Mouse (Mus musculus) G1E (cell line): ENCODE results near the gene Wfikkn1. TPM values are rescaled to one million over a fixed set of nuclear protein-coding genes. Genes with fewer than 3 reads are reported as not detected.

Source experiments
- ATAC-seq: 2 replicates; pipeline ENCODE4 v1.8.0; 2016; ENCODE audit warnings: mild to moderate bottlenecking; ENCODE audit not compliant: insufficient number of reproducible peaks, poor library complexity, low FRiP score, severe bottlenecking; ENCODE audit errors: extremely low read depth
- DNase-seq: peaks from one replicate; pipeline ENCODE4 v3.0.0; 2012; ENCODE audit warnings: low spot score
- H3K27me3 ChIP-seq: 2 replicates; pipeline ENCODE4 v1.6.1; 2012; ENCODE audit warnings: mild to moderate bottlenecking, low read length, inconsistent platforms; ENCODE audit not compliant: insufficient read depth
- H3K36me3 ChIP-seq: replicated peaks from 2 replicates; pipeline ENCODE3; 2012; ENCODE audit warnings: mild to moderate bottlenecking, inconsistent platforms
- H3K4me1 ChIP-seq: 2 replicates; pipeline ENCODE4 v1.6.1; 2012; ENCODE audit warnings: low read depth, low read length, inconsistent platforms, mixed read lengths; ENCODE audit not compliant: insufficient read depth
- H3K4me3 ChIP-seq: 2 replicates; pipeline ENCODE4 v1.5.1; 2012; ENCODE audit warnings: low read depth, mild to moderate bottlenecking, inconsistent platforms, low read length, moderate library complexity, mixed read lengths
- H3K9me3 ChIP-seq: replicated peaks from 2 replicates; pipeline ENCODE4 v1.6.1; 2012; ENCODE audit warnings: inconsistent platforms
- CTCF ChIP-seq: IDR thresholded peaks from 2 replicates; pipeline ENCODE4 v1.5.1; 2012; ENCODE audit warnings: low read depth, low read length, inconsistent platforms, mixed read lengths
- GATA1 ChIP-seq: IDR thresholded peaks from 2 replicates; pipeline ENCODE4 v1.6.1; 2012; ENCODE audit warnings: borderline replicate concordance, low read length, inconsistent platforms, mixed read lengths
- GATA2 ChIP-seq: IDR thresholded peaks from 2 replicates; pipeline ENCODE4 v1.6.1; 2012; ENCODE audit warnings: low read depth, low read length, inconsistent platforms, borderline replicate concordance
- POLR2AphosphoS5 ChIP-seq: IDR thresholded peaks from 2 replicates; pipeline ENCODE4 v1.6.1; 2012; ENCODE audit warnings: low read depth, low read length, inconsistent platforms; ENCODE audit not compliant: insufficient replicate concordance
- TAL1 ChIP-seq: conservative IDR thresholded peaks from 2 replicates; pipeline ENCODE4 v1.6.1; 2012; ENCODE audit warnings: low read depth, low read length, inconsistent platforms, mixed read lengths
- polyA plus RNA-seq: library from polyadenylated mRNA; stranded (reverse); fragments of >175 nt; gene quantifications from 2 replicates; pipeline ENCODE4 v1.2.3, GENCODE M21; 2012
- total RNA-seq, 2 experiments: library from RNA; stranded (forward) in 1 of 2; stranded (reverse) in 1 of 2; fragments of 200-1000 nt in 1 of 2; fragments of >200 nt in 1 of 2; fragmentation: Nextera tagmentation in 1 of 2; gene quantifications; 2 replicates each; pipeline ENCODE4 v1.2.3; 2014 to 2017

Wfikkn1 gene
- 1.1 and 1.4 TPM in 2 replicates for total RNA-seq (2014; fragmentation: Nextera tagmentation)
- 0.55 and 0.58 TPM in 2 replicates for total RNA-seq (2017)
- polyA plus RNA-seq, result 0.51 and 0.57 TPM in 2 replicates

DNA sequence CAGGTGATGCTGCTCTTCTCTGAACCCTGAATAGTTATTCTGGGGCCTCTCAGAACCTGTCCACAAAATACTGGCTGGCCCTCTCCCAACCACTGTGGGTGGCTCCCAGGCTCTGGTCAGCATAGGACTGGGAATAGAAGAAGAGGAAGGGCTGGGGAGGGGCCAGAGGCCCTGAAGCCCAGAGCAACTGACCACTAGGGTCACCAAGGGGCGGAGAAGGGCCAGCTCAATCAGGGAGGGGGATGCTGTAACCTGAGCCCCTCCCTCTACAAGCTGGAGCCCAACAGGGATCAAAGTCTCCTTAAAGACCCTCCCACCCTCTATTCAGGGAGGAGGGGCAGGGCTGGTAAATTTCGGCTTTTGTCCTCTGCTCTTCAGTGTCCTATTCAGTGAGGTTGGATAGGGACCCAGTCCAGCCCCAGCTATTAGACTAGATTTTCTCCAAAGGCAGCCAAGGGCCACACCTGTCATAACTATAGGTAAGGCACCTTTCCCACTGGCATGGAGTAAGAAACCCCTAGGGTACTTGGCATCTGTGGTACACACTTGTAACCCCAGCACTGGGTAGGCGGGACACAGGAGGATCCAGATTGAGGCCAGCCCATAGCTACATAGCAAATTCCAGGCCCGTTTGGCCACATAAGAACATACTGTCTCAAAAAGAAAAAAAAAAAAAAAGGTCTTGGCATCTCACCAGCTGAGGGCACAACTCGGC lies at the start of gene Wfikkn1:
Gene Wfikkn1, minus strand, starts transcription at position 663 of the 715 bp plus-strand sequence.
- TF ChIP-seq GATA2 (no peak), TAL1 (no peak), CTCF (no peak), POLR2AphosphoS5 (no peak), GATA1 (no peak)
- peaks cover 19% of the 10 kb centered on the region for H3K4me1 ChIP-seq
- peaks cover 89% of the 10 kb centered on the region for H3K36me3 ChIP-seq
- no peaks in the 10 kb centered on the region for H3K27me3 ChIP-seq
- DNase-seq (no peak), ATAC-seq (no peak)
- H3K9me3 ChIP-seq, result no peaks in the 10 kb centered on the region
- no peak within 1 kb of the TSS for H3K4me3 ChIP-seq

DNA sequence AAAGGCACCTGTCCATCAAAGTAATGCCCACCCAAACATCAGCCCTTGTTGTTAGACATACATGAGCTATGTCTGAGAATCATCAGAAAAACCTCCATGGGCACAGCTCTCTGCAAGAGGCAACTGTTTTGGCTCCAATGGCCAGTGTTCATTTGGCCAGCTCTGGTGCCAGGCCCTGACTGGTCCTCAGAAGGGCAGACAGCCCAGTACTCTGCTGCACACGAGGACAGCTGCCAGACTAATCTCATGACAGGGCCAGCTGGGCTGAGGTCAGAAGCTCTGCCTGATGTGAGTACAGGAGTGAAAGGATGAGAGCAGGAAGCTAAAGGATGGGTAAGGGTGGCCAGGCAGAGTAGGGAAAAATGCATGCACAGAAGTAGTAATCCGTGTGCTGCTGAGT lies 44.7 kb upstream of the Wfikkn1 start:
- TF ChIP-seq TAL1, result no peak
- TF ChIP-seq POLR2AphosphoS5, result no peak
- no peak for TF ChIP-seq GATA2
- TF ChIP-seq GATA1, result no peak
- no peak for TF ChIP-seq CTCF
- Histone ChIP-seq H3K27me3 (no peaks in the 10 kb centered on the region), H3K36me3 (peaks cover 74% of the 10 kb centered on the region), H3K9me3 (no peaks in the 10 kb centered on the region), H3K4me1 (peaks cover 17% of the 10 kb centered on the region), H3K4me3 (no peak overlapping the region)
- ATAC-seq, result no peak
- no peak for DNase-seq

GRCm38 (mm10) chr17:25922120-25922519 lies 41.5 kb upstream of the Wfikkn1 start:
- Histone ChIP-seq H3K36me3 (peaks cover 57% of the 10 kb centered on the region), H3K4me1 (peaks cover 36% of the 10 kb centered on the region), H3K4me3 (no peak overlapping the region), H3K9me3 (no peaks in the 10 kb centered on the region), H3K27me3 (no peaks in the 10 kb centered on the region)
- no peak for DNase-seq
- ATAC-seq, result no peak
- TF ChIP-seq GATA1, result no peak
- TF ChIP-seq GATA2, result no peak
- no peak for TF ChIP-seq TAL1
- TF ChIP-seq CTCF, result no peak
- TF ChIP-seq POLR2AphosphoS5, result no peak

DNA sequence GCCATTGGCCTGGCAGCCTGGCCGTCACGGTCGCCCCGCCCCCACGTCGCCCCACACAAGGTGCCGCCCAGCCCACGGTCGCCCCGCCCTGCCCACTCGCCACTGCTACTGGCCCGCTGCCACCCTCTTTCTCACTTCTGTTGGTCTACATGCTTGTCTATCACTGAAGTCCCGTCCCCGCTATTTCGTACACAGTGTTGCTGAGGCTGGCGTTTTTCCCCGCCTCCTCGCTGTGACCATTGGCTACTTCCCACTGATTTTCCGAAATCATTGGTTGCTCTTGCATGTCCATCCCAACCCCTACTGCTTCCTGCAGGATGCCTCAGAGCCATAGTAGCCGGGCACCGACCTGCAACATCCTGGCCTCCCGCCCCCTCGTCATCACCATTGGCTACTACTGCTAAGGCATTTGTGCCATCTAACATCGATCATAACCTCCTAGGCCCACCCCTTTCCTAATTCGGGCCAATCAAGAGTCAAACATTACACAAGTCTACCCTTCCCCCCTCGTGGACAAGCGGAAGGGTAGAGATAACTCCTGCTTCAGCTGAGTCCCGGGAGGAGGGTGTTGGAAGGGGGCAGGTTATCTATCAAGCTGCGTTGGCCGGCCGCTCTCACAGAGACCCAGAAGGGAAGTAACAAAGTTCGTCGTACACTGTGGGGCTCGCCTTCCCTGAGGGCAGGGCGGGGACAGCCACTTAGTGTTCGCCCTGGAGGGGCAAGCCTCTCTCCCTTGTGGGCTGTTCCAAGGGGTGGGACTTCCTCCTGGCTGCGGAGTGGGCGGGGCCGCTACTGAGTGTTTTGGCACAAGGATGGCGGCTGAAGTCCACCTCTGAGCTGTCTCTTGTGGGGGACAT lies 39.4 kb upstream of the Wfikkn1 start:
- peak; percentile 99 for DNase-seq
- TF ChIP-seq POLR2AphosphoS5 (no peak), GATA2 (no peak), TAL1 (no peak), CTCF (no peak), GATA1 (no peak)
- Histone ChIP-seq H3K36me3 (peaks cover 53% of the 10 kb centered on the region), H3K27me3 (no peaks in the 10 kb centered on the region), H3K9me3 (no peaks in the 10 kb centered on the region), H3K4me3 (peak overlapping the region; percentile 99), H3K4me1 (peaks cover 41% of the 10 kb centered on the region)
- ATAC-seq, result peak; percentile 90

DNA sequence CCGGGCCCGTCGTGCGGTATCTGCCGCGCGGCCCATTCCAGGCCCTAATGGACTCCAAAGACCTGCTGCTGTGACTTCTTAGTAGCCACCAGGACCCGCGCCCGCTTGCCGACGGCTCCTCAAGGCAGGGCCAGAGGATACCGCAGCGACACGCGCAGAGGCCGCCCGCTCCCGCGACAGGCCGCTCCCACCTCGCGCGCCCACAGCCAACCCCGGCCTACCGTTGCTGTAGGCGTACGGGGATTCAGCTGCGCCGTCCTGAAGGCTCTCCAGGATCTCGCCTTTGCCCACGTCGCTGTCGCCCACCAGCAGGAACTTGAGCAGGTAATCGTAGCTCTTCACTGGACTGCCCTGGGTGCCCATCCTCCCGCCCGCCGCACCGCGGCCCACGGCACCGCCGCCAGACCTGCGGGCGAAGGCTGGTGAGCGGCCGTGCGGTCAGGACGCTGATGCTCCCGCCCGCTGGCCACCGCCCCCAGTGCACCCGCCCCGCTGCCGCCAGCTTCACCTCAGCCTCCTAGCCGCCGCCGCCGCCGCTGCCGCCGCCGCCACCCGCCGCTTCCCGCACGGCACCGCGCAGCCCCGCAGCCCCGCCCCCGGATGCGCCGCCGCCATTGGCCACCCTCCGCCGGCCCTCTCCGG lies 38.6 kb upstream of the Wfikkn1 start, which contains the start of gene Rab40c:
Gene Rab40c, minus strand, starts transcription at position 584 of the 642 bp plus-strand sequence.
- no peak for ATAC-seq
- peaks cover 48% of the 10 kb centered on the region for H3K4me1 ChIP-seq
- H3K9me3 ChIP-seq, result no peaks in the 10 kb centered on the region

More for the DNA sequence above, 38.6 kb upstream of the Wfikkn1 start, which contains the start of gene Rab40c:
- no peaks in the 10 kb centered on the region for H3K27me3 ChIP-seq
- peak within 1 kb of the TSS; percentile 99 for H3K4me3 ChIP-seq
- TF ChIP-seq TAL1 (no peak), POLR2AphosphoS5 (no peak), CTCF (no peak), GATA1 (no peak), GATA2 (no peak)
- DNase-seq, result peak; percentile 37
- peaks cover 53% of the 10 kb centered on the region for H3K36me3 ChIP-seq
